Mouse (Mus musculus): ENCODE measurements around the gene Cbr1. TPM values are rescaled to one million over a fixed set of nuclear protein-coding genes. Genes with fewer than 3 reads are reported as not detected.

The Cbr1 gene
- 10 to 100 TPM; 35.9 to 39.0 (median 38.0) TPM for total RNA-seq (2022)

DNA sequence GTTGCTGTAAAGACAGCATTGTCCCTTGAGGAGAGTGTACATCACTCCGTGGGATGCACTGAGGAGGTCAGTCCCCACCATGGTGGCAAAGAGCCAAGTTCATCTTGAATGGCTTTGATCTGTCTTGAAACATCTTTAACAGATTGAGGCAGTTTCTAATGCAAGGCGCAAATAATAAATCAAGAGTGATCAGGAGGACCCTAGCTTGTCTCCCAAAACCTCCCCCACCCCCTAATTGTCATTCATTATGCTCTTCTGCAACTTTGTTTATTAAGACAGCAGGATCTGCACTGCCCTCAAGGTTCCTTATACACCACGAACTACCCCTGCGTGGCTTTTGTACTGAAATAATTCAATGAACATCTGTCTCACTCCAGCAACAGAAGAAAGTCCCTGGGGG lies at the start of gene Cbr1:
Gene Cbr1 (plus strand): TSS at position 301 of the 400 bp plus-strand sequence.
- DNase-seq (ENCODE audit: low spot score): no peak

DNA sequence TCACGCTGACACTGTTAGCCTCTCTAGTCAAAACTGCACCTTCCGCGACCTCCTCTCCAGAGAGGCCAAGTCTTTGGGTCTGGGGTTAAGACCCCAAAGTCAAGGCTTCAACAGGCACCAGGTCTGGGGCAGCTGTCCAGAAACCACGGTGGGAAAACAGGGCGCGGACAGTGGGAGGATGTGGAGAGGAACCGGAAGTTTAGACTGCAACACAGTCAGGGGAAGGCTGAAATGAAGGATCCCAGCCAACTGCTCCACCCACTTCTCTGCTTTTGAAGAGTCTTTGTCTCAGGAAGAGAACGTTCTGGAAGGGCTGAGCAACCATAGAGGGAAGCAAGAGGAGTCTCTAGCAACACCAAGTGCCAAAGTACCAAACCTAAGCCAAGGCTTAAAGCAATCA lies 48.0 kb upstream of the Cbr1 start:
- DNase-seq (ENCODE audit: low spot score): no peak

DNA sequence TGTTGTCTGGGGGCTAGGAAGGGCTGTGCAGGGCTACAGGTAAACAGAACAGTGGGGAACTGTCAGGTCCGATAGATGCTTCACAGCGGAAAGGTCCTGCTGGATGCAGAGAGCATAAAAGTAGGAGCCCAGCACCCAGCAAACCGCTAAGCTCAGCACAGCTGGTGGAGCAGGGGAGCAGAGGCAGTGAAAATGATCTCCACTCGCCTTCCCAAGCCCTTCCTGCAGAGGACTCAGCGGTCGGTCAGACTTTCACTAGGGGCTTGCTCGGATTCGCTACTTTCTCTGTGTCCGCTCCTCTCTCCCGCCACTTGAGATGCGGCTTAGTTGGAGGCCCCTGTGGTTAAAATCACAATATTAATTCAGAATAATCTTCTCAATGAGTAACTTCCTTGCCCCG lies 47.2 kb upstream of the Cbr1 start:
- no peak for DNase-seq (ENCODE audit: low spot score)

DNA sequence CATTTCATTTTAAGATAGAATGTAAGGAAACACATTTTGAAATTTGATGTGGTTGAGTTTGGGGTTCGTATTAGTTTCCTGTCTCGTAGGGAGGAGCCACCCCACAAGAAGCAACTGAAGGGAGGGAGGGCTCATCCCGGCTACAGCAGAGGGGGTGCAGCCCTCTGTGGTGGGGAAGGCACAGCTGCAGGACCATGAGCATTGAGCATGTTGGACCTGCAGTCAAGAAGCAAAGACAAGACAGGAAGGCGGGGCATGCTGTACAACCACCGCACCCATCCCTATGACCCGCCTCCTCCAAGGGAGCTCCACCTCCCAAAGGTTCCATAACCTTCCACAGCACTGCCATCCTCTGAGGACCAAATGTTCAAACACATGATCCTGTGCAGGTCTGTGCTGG lies 33.3 kb upstream of the Cbr1 start:
- no peak for DNase-seq (ENCODE audit: low spot score)

DNA sequence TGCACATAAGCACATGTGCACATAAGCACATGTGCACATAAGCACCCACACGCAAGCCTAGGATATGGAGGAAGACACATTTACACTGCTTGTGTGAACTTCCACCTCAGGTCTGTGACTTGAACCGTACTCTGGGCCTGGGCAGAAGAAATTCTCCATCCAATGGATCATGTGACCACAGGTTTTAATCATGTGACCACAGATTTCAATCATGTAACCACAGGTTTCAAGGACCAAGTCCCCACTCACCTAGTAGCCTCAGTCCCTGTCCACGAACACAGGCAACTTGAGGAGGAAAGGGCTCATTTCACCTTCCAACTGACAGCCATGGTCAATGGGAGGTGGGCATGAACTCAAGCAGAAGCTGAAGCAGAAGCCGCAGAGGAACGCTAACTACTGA lies 32.2 kb upstream of the Cbr1 start:
- no peak for DNase-seq (ENCODE audit: low spot score)

DNA sequence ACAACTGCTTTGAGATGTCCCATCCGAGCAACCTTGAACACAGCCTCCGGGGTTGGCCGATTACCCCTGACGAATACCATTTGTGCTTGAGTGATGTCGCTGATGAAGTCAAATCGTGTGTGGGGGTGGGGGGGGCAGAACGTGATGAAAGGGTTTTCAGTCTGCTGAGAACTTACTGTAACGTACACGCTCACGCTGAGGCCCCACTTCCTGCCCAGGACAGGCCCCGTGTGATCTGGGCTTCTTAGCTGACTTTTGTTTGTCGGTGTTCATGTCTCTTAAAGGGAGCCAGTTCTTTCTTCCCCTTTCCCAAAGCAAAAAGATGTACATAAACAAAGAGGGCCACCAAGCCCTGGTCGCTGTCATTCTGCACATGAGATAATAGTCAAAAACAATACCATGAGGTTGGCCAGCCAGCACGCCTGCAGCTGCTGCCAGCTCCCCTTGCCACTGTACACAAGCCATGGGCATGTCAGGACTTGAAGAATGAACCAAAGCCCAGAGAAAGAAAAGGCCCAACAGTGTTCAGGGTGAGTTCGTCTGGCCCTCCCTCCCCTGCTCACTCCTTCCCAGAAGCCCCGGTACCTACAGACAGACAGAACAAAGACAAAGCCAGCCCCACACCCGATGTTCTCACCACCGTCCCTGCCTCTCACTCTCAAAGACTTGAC lies 31.0 kb upstream of the Cbr1 start:
- no peak for DNase-seq (ENCODE audit: low spot score)

DNA sequence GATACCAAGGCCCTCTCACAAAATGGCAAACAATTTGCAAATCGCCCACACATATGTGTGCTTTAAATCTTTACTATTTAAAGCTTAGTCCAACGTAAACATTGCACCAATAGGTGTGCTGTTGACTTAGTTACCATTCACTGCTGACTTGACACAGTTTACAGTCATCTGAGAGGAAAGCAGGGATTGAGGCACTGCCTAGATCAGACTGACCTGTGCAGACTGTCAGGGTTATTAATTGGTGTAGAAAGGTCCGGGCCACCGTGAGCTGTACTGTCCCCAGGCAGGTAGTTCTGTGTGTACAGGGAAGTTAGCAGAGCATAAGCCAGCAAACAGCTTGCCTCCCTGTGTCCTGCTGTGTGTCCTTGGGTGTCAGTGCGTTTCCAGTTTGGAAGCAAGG lies 30.1 kb upstream of the Cbr1 start:
- DNase-seq (ENCODE audit: low spot score): no peak

DNA sequence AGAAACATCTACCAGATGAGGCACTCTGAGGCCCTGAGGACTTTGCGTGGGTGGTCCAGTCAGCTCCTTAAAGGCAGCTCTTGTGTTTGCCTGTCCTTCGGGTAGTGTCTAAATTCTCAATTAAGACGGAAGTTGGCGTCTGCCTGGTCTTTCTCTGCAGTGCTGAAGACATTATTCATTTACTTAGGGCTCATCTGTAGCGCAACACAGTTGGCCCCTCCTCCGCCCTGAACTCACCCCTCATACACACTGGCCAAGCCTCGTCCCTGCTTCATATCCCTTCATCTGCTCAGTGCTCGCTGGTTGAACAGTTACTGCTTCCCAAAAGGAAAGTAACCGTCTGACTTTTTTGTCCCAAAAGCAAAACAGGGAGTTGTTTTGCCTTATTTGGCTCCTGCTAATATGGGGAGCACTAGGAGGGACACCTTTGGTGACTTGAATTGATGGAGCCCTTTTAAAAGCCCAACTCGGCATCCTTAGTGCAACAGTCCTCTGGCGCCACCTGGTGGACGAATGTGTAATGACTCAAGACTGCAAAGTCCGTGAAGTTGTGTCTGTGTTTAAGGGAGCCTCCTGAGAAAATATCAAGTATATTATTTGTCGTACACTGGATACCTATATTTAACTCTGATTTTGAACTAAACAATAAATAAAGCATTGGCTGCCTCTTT lies 29.1 kb upstream of the Cbr1 start:
- peak; percentile 61 for DNase-seq (ENCODE audit: low spot score)

DNA sequence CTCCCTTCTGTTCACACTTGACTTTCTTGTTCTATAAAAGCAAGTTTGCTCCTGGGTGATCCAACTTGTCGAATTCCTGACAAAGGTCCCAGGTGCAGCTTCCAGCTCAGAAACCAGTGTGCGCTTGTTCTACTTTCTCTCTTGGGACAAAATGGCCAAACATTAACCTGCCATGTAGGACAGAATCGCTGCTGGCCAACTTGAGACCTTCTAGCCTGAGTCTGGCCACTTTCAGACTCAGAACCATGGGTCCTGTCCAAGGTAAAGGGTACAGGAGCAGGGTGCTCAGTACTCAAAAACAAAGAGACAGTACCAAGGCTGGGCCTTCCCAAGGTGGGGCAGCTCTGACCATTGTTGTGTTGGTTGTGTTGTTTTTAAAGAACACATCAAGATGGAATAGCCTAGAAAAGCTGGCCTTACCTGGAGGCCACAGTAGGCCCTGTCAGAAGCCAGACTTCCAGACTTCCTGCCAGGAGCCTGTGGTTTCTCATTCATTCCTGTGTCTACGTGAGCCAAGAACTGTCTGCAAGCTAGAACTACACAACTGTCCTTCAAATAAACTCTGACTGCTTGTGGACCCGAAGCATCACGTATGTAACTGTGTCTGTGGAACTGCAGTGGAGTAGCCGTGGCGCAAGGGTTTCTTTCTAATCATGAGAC lies 27.2 kb upstream of the Cbr1 start:
- DNase-seq (ENCODE audit: low spot score): no peak

DNA sequence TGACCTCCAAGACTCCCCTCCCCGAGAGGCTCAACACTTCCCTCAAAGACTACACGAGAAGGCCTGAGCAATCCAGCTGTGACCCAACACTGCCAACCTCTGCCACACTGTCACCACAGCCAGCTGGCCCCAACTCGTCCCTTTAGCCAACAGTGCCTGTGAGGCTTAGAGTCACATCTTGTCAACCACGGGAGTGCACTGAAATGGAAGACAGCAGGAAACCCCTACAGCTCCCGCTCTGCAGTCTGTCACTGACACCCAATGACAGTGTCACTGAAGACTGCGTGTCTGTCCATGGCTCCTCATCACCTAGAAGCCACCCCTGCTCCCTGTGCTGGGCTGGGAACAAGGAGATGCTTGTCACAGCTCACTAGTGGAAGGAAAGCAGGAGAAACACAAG lies 24.5 kb upstream of the Cbr1 start:
- no peak for DNase-seq (ENCODE audit: low spot score)

DNA sequence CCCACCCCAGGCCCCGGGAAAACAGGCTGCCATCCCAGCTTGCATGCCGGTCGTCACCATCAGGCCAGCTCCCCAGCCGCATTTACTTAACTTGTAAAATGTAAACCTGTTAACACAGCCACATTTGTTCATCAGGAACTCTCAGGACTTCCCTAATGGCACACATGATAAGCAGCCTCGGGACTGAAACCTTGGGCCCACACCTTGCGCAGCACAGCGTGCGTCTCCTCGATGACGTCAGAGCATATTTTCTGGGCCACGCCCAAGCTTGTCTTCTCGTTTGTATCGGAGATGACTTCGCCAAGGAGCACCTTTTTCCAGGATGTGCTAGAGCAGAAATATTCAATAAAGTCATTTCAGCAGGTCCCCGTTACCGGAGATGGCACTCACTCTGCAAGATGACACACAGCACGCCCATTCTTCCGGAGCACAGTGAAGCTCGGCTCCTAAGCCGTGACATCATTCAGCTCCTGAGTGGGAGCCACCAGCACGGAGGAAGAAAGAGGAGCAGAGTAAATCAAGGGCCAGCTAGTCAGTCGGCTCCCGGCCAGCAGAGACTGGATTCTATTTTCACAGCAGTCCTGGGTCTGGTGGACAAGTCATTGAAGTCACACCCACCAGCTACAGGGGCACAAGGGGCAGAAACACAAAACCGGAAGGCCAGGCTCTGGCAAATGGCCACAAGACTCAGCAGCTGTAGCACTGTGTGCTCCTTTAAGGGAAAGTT lies 20.5 kb upstream of the Cbr1 start:
- no peak for DNase-seq (ENCODE audit: low spot score)

DNA sequence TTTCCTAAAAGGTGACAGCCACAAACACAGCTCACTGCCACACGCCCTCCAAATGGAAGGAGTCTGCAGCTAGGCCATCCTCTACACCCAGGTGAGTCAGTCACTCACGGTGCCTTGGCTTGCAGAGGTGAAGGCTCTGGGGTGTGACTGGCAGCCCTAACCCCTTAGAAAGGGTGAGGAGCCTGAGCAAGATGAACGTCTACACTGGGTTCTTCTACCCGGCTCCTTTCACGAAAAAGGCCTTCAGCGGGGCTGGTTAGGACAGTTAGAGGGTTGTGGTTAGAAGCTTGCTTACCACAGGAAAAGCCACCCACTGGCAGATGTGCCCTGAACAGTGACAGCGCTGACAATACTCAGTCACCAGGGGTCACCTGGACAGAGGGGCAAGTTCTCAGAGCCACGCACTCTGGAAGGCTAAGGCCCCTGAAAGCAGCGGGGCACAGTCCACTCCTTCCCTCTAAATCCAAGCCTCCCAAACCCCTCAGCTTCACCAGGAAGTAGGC lies 19.9 kb upstream of the Cbr1 start:
- no peak for DNase-seq (ENCODE audit: low spot score)

DNA sequence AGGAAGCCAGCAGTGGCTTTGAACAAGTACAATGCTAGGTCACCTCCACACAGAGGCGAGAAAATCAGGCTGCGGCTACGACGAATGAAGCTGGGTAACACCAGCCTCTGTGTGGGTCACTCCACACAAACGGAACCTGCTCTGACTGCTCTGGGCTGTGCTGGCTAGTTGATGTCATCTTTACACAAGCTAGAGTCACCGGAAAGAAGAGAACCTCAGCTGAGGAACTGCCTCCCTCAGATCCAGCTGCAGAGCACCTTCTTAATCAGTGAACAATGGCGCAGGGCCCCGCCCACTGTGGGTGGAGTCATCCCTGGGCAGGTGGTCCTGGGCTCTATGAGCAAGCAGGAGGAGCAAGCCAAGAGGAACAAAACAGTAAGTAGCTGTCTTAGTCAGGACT lies 19.3 kb upstream of the Cbr1 start:
- DNase-seq (ENCODE audit: low spot score): no peak

DNA sequence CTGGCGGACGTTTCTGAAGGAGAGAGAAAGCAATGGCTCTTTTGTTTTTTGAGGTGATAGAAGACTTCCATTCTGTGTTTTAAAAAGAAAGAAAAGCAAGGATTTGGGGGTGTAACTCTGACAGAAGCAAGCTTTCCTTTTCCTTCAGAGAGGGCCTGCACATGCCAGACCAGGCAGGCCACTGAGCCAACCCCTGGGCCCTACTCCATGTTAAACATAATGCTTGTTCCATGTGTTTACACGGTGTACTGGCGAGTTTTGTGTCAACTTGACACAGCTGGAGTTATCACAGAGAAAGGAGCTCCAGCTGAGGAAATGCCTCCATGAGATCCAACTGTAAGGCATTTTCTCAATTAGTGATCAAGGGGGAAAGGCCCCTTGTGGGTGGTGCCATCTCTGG lies 17.4 kb upstream of the Cbr1 start:
- DNase-seq (ENCODE audit: low spot score): no peak

DNA sequence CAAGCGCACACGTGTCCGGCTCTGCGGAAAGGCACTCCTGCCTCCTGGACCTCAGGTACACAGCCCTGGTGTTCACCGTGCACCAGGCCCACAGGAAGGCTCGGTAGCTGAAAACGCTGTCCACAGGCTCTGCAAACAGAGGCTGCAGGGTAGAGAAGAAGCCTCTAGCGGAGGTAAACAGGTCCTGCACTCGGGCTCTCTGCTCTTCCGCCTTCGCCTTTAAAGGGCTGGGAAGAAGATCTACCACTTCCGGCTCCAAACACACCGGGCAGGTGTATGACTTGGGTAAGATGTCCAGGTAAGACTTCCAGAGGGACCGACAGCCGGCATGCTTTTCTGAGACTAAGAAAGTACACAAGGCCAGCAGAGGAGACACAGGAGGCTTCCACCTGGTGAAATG lies 14.7 kb upstream of the Cbr1 start:
- no peak for DNase-seq (ENCODE audit: low spot score)

DNA sequence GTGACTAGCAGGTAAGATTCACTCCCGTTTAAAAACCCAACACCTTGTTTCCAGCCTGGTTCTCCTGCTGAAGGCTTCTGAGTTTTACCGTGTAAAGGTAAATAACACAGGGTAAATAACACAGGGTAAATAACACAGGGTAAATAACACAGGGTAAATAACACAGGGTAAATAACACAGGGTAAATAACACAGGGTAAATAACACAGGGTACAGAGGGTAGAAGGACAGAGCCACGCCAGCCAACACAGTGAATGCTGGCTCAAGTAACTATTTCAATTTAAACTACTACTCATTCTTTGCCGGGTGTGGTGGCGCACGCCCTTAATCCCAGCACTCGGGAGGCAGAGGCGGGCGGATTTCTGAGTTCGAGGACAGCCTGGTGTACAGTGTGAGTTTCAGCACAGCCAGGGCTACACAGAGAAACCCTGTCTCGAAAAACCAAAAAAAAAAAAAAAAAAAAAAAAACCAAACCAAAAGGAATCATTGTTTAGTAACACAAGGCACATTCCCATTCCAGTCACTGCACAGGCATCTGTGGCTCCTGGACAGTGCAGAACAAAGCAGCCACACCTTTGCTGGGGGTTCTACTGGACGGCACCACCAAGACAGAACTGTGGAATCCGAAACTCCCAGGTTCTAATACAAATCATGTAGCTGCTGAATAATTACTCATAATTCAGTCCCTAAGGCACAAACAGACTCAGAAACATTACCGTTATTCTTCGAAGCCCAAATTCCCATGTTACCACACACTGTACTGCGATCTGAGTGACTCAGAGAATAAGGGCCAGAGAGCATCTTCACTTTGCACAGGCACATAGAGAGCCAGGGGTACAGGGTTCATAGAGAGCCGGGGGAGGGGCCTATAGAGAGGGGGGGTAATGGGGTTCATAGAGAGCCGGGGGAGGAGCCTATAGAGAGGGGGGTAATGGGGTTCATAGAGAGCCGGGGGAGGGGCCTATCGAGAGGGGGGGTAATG lies 13.9 kb upstream of the Cbr1 start:
- DNase-seq (ENCODE audit: low spot score): no peak

DNA sequence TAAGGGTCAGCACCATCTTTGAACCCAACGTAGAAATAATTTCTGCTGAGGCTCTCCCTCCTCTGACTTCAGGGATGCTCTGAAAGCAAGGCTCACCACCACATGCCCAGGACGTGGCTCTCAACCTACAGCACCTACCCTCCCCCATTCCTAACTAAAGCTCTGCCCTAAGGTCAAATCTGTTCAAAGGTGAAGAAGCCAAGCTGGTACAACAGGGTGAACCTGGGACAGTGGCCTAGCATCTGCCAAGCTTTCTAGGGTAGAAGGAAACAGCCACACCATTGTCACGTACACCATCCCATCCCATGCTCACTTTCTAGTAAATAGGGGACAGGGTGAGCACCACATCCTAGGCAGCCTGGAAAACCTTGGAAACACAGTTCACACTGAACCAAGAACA lies 12.9 kb upstream of the Cbr1 start:
- no peak for DNase-seq (ENCODE audit: low spot score)

DNA sequence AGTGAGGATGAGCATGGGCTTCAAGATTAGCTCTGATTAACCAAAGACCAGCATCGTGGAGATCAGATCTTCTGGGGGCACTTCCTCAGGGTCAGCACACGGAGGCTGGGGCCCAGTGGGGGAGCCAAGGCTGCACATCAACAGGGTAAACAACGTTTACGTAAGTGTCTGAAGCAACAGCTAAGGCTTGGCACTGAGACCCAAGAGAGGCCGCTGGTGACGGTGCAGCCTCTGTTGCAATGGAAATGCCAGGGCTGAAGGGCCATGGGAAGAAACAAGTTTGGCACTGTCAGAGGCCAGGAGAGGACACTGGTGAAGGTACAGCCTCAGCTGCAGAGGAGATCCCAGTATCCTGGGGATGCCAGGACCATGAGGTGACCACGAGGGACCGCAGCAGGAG lies 12.2 kb upstream of the Cbr1 start:
- no peak for DNase-seq (ENCODE audit: low spot score)

DNA sequence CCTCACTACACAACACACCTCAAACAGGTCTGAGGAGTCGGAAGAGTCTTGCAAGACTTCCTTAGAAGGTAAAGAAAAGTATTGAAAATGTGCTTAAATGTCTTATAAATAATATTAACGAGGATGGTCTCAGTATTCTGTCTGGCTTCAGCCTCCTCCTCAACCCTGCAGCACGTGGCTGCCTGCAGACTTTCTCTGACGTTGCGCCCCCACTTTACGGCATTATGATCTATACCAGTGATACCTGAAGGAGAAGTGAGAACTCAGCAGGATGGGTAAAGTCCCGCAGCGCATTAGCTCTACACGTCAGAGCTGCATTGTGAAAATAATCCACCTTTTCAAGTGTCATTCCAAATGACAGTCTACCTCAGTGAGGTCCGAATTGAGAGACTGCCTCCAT lies 11.2 kb upstream of the Cbr1 start:
- no peak for DNase-seq (ENCODE audit: low spot score)

DNA sequence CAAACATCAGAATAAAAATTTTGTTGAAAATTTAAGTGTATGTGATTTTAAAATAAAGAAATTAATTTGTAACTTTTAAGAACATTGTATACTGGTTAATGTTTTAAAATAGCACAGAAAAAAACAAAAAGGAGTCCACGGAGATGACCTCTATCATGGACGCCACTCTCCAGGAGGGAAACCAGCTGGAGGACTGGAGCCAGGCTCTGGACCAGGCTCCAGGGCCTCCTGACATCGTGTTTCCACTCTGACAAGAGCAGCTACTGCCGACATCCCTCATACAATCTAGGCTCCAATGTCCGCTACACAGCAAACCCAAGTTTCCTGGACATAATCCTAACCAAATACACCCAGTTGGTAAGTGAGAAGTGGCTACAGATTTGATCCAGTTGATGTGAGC lies 9.9 kb upstream of the Cbr1 start:
- no peak for DNase-seq (ENCODE audit: low spot score)

DNA sequence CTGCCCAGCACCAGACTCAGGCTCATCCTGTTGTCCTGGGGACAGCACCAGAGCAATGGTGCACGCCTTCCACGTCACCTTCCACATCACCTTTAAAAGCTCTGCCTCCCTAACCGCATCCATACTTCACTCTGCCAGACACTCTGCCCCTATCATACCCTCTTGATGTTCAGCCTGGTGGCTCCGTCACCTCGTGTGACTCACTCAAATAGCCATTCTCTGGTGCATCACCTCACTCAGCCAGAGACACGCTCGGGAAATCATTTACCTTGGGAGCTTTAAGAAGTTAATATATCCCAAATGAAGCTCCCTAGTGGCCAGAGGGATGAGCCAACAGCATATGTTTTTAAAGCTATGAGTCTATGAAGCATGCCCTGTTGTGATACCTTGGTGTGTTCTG lies 8.8 kb upstream of the Cbr1 start:
- DNase-seq (ENCODE audit: low spot score): no peak
